Mouse (Mus musculus) lung, embryonic 15.5 days (tissue): ENCODE data around the gene Pxmp4. TPM values are rescaled to one million over a fixed set of nuclear protein-coding genes. Genes with fewer than 3 reads are reported as not detected.

ENCODE experiments used
- polyA plus RNA-seq: library from polyadenylated mRNA; unstranded; fragments of >200 nt; fragmentation: Nextera tagmentation; extraction: Ambion mirVana; gene quantifications from 2 replicates; pipeline ENCODE4 v1.2.1, GENCODE M21; 2015

The Pxmp4 gene
- polyA plus RNA-seq, 1 experiment from 2014 or later: 29.1 TPM

Other genes starting within 250 kb of the Pxmp4 start
- 17.8 and 19.8 TPM in 2 replicates for gene Cdk5rap1, start 230.7 kb downstream of the Pxmp4 start, polyA plus RNA-seq
- gene Snta1, start 195.6 kb downstream of the Pxmp4 start, polyA plus RNA-seq: 8.6 and 10.5 TPM in 2 replicates
- 33.6 and 37.6 TPM in 2 replicates for gene Cbfa2t2, start 167.2 kb downstream of the Pxmp4 start, polyA plus RNA-seq
- gene 1700003F12Rik, start 56.6 kb downstream of the Pxmp4 start, polyA plus RNA-seq: 0.81 and 0.91 TPM in 2 replicates
- gene Actl10, start 51.9 kb downstream of the Pxmp4 start, polyA plus RNA-seq: 0.20 and 0.22 TPM in 2 replicates
- gene Necab3, start 44.8 kb downstream of the Pxmp4 start, polyA plus RNA-seq: 2.1 and 2.9 TPM in 2 replicates
- 28.1 and 31.2 TPM in 2 replicates for gene E2f1, start 33.8 kb downstream of the Pxmp4 start, polyA plus RNA-seq
- gene Zfp341, start 9.6 kb upstream of the Pxmp4 start, polyA plus RNA-seq: 1.0 TPM in 2 replicates
- not detected in 2 replicates for gene 4930519P11Rik, start 9.7 kb upstream of the Pxmp4 start, polyA plus RNA-seq
- gene Chmp4b, start 48.0 kb upstream of the Pxmp4 start, polyA plus RNA-seq: 27.2 and 27.6 TPM in 2 replicates
- not detected in 2 replicates for gene Gm14214, start 166.3 kb upstream of the Pxmp4 start, polyA plus RNA-seq
- gene Raly, start 187.4 kb upstream of the Pxmp4 start, polyA plus RNA-seq: 42.2 and 48.0 TPM in 2 replicates
- gene a, start 187.7 kb upstream of the Pxmp4 start, polyA plus RNA-seq: 0.24 TPM in 1 of 2 replicates, not detected in the other